Mouse (Mus musculus): ENCODE results near the gene Hddc2.

DNA sequence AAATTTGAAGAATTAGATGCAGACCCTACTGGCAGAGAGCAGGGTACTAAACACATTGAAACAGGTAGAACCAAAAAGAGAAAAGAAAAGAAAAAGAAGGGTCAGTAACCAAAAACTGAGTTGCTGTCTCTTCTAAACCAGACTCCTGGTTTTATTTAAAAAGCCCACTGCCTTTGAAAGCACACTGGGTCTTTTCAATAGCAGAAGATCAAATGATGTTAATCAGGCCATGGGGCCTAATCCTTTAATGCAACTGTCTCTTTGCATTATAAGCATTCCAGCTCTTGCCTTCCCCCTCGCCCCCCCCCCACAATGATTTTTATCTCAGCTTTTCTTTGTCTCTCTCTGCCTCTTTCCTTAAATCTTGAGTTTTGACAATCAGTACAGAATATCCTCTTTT is 16.7 kb upstream of the Hddc2 start:
- TF ChIP-seq POLR2A (IDR thresholded peaks at IDR 0.05; ENCODE audit: control insufficient read depth, low read depth, low read length) = no peak
- TF ChIP-seq CTCF (IDR thresholded peaks at IDR 0.05; ENCODE audit: control insufficient read depth, insufficient read depth, insufficient replicate concordance, low read depth, low read length) = no peak
